Mouse (Mus musculus) E14TG2a.4 (cell line): ENCODE measurements around the gene Serac1.
A peak's percentile ranks its signal among the peaks of the same experiment; 100 is the strongest.

ENCODE experiments used
- H3K27me3 ChIP-seq: 2 replicates; pipeline ENCODE4 v1.6.1; 2014; ENCODE audit warnings: low read length, control low read depth; ENCODE audit not compliant: insufficient read depth
- H3K36me3 ChIP-seq: 2 replicates; pipeline ENCODE4 v1.6.1; 2014; ENCODE audit warnings: low read length, control low read depth; ENCODE audit not compliant: insufficient read depth
- H3K4me1 ChIP-seq: replicated peaks from 2 replicates; pipeline ENCODE4 v1.6.1; 2014; ENCODE audit warnings: low read depth, low read length, control low read depth
- H3K4me3 ChIP-seq: replicated peaks from 2 replicates; pipeline ENCODE4 v1.5.1; 2014; ENCODE audit warnings: mild to moderate bottlenecking, low read length
- H3K9me3 ChIP-seq: 2 replicates; pipeline ENCODE4 v1.6.1; 2014; ENCODE audit warnings: low read length, control low read depth
- CTCF ChIP-seq: conservative IDR thresholded peaks from 2 replicates; pipeline ENCODE4 v1.5.1; 2014; ENCODE audit warnings: low read length
- NANOG ChIP-seq: IDR thresholded peaks from 2 replicates; pipeline ENCODE4 v1.6.1; 2014; ENCODE audit warnings: borderline replicate concordance, low read length, mixed read lengths
- POU5F1 ChIP-seq: IDR thresholded peaks from 2 replicates; pipeline ENCODE4 v1.6.1; 2014; ENCODE audit warnings: low read length, borderline replicate concordance

Gene Serac1

DNA sequence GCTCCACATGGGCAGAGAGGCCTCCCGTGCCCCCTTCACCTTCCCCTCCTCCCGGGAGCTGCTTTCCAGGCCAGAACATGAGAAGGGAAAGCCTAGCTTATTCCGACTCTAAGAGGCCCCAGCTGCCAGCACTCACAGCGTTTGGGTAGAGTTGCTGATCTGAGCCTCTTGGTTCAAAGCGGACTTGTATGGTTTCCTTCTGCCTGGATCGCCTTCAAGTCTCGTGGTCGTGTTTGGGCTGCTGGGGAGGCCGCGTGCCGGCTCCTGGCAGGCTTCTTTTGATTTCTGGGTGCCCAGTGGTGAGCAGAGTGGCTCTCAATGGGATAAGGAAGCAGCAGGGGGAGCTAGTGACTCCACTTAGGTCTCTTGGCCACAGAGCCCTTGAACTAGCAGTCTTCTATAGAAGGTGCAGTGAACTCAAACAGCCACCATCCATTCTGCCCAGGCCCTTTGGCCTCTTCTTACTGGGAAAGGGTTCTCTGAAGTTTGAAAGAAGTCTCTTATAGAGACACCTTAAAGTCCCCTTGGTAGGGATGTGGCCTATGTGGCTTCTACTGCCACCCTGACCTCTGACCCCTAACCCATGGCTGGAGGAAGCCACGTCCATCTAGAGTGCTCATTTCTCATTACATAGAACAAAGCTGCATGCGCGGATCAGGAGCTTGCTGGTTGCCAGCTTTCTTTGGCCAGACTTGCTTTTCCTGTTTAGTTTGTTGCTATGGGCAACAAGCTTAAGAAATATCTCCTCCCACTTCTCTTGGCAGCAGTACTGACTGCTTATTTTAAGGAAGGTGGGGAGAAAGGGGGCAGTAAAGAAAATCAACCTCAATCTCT, 73.7 kb downstream of the Serac1 start:
- H3K4me1 ChIP-seq = peaks cover 21% of the 10 kb centered on the region
- peaks cover 25% of the 10 kb centered on the region for H3K36me3 ChIP-seq
- H3K4me3 ChIP-seq = peak overlapping the region; percentile 62
- H3K27me3 ChIP-seq = 0 out of 2 replicates have a peak, but pooled peaks cover 2% of the 10 kb centered on the region
- TF ChIP-seq NANOG = no peak
- TF ChIP-seq CTCF = 0 out of 2 replicates have a peak, but pooled peaks have one; percentile 6
- no peak for TF ChIP-seq POU5F1
- no peaks in the 10 kb centered on the region for H3K9me3 ChIP-seq

DNA sequence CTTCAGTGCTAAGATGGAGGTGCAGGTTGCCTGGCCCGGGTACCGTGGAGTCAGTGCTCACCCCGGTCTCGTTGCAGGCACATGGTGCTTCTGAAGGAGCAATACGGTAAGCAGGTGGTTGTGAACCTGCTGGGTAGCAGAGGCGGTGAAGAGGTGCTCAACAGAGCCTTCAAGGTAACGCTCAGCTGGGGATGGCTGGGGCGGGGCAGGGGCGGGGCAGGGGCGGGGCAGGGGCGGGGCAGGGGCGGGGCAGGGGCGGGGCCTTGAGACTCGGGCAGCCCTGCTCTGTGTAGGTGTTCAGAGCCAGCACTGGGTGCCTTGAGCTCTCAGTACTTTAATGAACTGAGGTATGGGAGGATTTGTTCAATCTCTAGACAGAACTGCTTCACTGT, 74.3 kb downstream of the Serac1 start:
- Histone ChIP-seq H3K27me3 (0 out of 2 replicates have a peak, but pooled peaks cover 3% of the 10 kb centered on the region), H3K4me1 (peaks cover 21% of the 10 kb centered on the region), H3K36me3 (peaks cover 20% of the 10 kb centered on the region), H3K9me3 (no peaks in the 10 kb centered on the region), H3K4me3 (peak overlapping the region; percentile 62)
- TF ChIP-seq NANOG = no peak
- TF ChIP-seq POU5F1 = no peak
- TF ChIP-seq CTCF = no peak

GRCm38 (mm10) chr17:6003661-6004060, 75.9 kb downstream of the Serac1 start:
- peaks cover 10% of the 10 kb centered on the region for H3K36me3 ChIP-seq
- H3K9me3 ChIP-seq = no peaks in the 10 kb centered on the region
- H3K4me1 ChIP-seq = peaks cover 21% of the 10 kb centered on the region
- TF ChIP-seq POU5F1 = no peak
- no peak for TF ChIP-seq CTCF
- no peak for TF ChIP-seq NANOG
- no peak overlapping the region for H3K4me3 ChIP-seq
- H3K27me3 ChIP-seq = 0 out of 2 replicates have a peak, but pooled peaks cover 3% of the 10 kb centered on the region

GRCm38 (mm10) chr17:6002563-6002962, 77.0 kb downstream of the Serac1 start:
- peaks cover 23% of the 10 kb centered on the region for H3K4me1 ChIP-seq
- H3K36me3 ChIP-seq = peaks cover 11% of the 10 kb centered on the region
- no peak for TF ChIP-seq POU5F1
- no peak for TF ChIP-seq NANOG
- TF ChIP-seq CTCF = no peak
- H3K27me3 ChIP-seq = 0 out of 2 replicates have a peak, but pooled peaks cover 3% of the 10 kb centered on the region
- no peaks in the 10 kb centered on the region for H3K9me3 ChIP-seq
- H3K4me3 ChIP-seq = no peak overlapping the region

- Histone ChIP-seq H3K4me1 (peaks cover 23% of the 10 kb centered on the region), H3K36me3 (peaks cover 13% of the 10 kb centered on the region), H3K9me3 (no peaks in the 10 kb centered on the region), H3K4me3 (no peak overlapping the region), H3K27me3 (0 out of 2 replicates have a peak, but pooled peaks cover 3% of the 10 kb centered on the region)
- TF ChIP-seq POU5F1 = no peak
- TF ChIP-seq CTCF = no peak
- no peak for TF ChIP-seq NANOG
Measured at GRCm38 (mm10) chr17:6001836-6002235, 77.7 kb downstream of the Serac1 start.

DNA sequence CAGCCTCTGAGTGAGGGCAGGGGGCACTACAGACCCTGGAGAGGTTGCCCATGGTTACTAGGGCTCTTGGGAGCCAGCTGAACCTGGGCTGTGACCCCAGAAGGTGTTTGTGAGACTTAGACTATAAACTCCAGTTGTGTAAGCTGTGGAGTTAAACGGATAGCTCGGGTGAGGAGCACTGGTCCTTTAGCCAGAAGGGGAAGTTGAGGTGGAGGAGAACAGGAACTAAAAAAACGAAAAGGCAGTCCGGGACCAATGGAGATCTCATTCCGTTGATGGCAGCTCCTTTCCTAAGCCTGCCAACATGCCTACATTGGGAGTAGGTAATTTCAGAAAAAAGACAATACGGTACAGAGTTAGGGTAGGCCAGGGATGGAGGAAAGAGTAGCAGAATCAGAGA, 78.2 kb downstream of the Serac1 start:
- TF ChIP-seq POU5F1 = no peak
- no peak for TF ChIP-seq NANOG
- peak; percentile 20; the same call in 1 of the 2 replicates for TF ChIP-seq CTCF
- H3K9me3 ChIP-seq = no peaks in the 10 kb centered on the region
- no peak overlapping the region for H3K4me3 ChIP-seq
- H3K4me1 ChIP-seq = peaks cover 21% of the 10 kb centered on the region
- 0 out of 2 replicates have a peak, but pooled peaks cover 3% of the 10 kb centered on the region for H3K27me3 ChIP-seq
- peaks cover 13% of the 10 kb centered on the region for H3K36me3 ChIP-seq

- H3K4me1 ChIP-seq = peaks cover 16% of the 10 kb centered on the region
- H3K9me3 ChIP-seq = no peaks in the 10 kb centered on the region
- no peak overlapping the region for H3K4me3 ChIP-seq
- 0 out of 2 replicates have a peak, but pooled peaks cover 3% of the 10 kb centered on the region for H3K27me3 ChIP-seq
- TF ChIP-seq POU5F1 = no peak
- TF ChIP-seq NANOG = no peak
- no peak for TF ChIP-seq CTCF
- peaks cover 13% of the 10 kb centered on the region for H3K36me3 ChIP-seq
Measured at GRCm38 (mm10) chr17:6000864-6001319, 78.6 kb downstream of the Serac1 start.

DNA sequence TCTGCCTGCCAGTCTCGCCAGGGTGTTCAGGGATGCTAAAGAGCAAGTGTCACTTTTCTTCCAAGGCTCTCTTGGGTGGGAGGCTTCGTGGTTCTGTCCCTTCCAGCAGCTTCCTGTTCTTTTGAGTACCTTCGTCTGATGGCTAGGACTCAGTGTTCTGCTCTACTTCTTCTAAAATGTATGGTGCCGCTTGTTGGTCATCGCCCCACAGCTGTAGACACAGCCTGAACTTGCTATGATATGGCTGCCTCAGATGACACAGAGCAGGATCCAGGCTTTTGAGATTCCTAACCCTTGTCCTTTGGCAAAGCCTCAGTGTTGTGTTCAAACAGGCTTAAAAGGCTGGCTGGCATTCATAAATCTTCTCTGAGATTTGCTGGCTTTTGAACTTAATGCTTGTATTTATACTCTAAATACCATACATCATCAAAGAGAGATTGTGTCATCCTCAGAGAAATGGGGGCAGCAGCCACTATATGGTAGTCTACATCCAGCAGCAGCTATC, 80.5 kb downstream of the Serac1 start:
- 0 out of 2 replicates have a peak, but pooled peaks cover 3% of the 10 kb centered on the region for H3K27me3 ChIP-seq
- peaks cover 22% of the 10 kb centered on the region for H3K36me3 ChIP-seq
- H3K4me3 ChIP-seq = no peak overlapping the region
- H3K9me3 ChIP-seq = no peaks in the 10 kb centered on the region
- TF ChIP-seq POU5F1 (no peak), NANOG (no peak), CTCF (no peak)
- peaks cover 6% of the 10 kb centered on the region for H3K4me1 ChIP-seq
